Mouse (Mus musculus): ENCODE measurements around the gene Epb41.

Epb41 gene

GRCm38 (mm10) chr4:132011619-132012018 lies 63.5 kb downstream of the Epb41 start:
- in situ Hi-C loops (cut with MboI, MseI): no loop called here

- in situ Hi-C loops (cut with MboI, MseI): no loop called here
Measured at GRCm38 (mm10) chr4:132010416-132010815, 64.7 kb downstream of the Epb41 start.

- in situ Hi-C loops (cut with MboI, MseI): loop anchor here (10.0 kb wide), 1 partner anchor 1453 kb away; no protein-coding TSS in a partner anchor
Measured at GRCm38 (mm10) chr4:132008191-132008590, 66.9 kb downstream of the Epb41 start.

- in situ Hi-C loops (cut with MboI, MseI): loop anchor here (10.0 kb wide), 1 partner anchor 1452 kb away; no protein-coding TSS in a partner anchor
Measured at GRCm38 (mm10) chr4:132007123-132007522, 68.0 kb downstream of the Epb41 start.

GRCm38 (mm10) chr4:131998641-131999040 lies 76.5 kb downstream of the Epb41 start:
- in situ Hi-C loops (cut with MboI, MseI): no loop called here

GRCm38 (mm10) chr4:131997476-131997875 lies 77.6 kb downstream of the Epb41 start:
- in situ Hi-C loops (cut with MboI, MseI): no loop called here

GRCm38 (mm10) chr4:131996985-131997384 lies 78.1 kb downstream of the Epb41 start:
- in situ Hi-C loops (cut with MboI, MseI): no loop called here

- in situ Hi-C loops (cut with MboI, MseI): no loop called here
Measured at GRCm38 (mm10) chr4:131993792-131994191, 81.3 kb downstream of the Epb41 start.

GRCm38 (mm10) chr4:131982881-131983538 lies 92.1 kb downstream of the Epb41 start:
- in situ Hi-C loops (cut with MboI, MseI): loop anchor here (5.0 to 10.0 kb wide), 2 partner anchors 81 to 1318 kb away; partner anchors contain the start of gene Pum1

- in situ Hi-C loops (cut with MboI, MseI): loop anchor here (5.0 to 10.0 kb wide), 2 partner anchors 79 to 1317 kb away; partner anchors contain the start of gene Pum1
Measured at GRCm38 (mm10) chr4:131981755-131982154, 93.4 kb downstream of the Epb41 start.

GRCm38 (mm10) chr4:131977201-131977600 lies 97.9 kb downstream of the Epb41 start:
- in situ Hi-C loops (cut with MboI, MseI): no loop called here

- in situ Hi-C loops (cut with MboI, MseI): loop anchor here (5.0 kb wide), 1 partner anchor 112 kb away; no protein-coding TSS in a partner anchor
Measured at GRCm38 (mm10) chr4:131970244-131970853, 104.8 kb downstream of the Epb41 start.

GRCm38 (mm10) chr4:131968873-131969272 lies 106.2 kb downstream of the Epb41 start:
- in situ Hi-C loops (cut with MboI, MseI): no loop called here

GRCm38 (mm10) chr4:131957161-131957560 lies 118.0 kb downstream of the Epb41 start:
- in situ Hi-C loops (cut with MboI, MseI): no loop called here

- in situ Hi-C loops (cut with MboI, MseI): no loop called here
Measured at GRCm38 (mm10) chr4:131950657-131951056, 124.5 kb downstream of the Epb41 start.

- in situ Hi-C loops (cut with MboI, MseI): no loop called here
Measured at GRCm38 (mm10) chr4:131949903-131950302, 125.2 kb downstream of the Epb41 start.

GRCm38 (mm10) chr4:131947848-131948247 lies 127.3 kb downstream of the Epb41 start:
- in situ Hi-C loops (cut with MboI, MseI): no loop called here

- in situ Hi-C loops (cut with MboI, MseI): no loop called here
Measured at GRCm38 (mm10) chr4:131940846-131941245, 134.3 kb downstream of the Epb41 start.

GRCm38 (mm10) chr4:131939459-131939858 lies 135.7 kb downstream of the Epb41 start:
- in situ Hi-C loops (cut with MboI, MseI): no loop called here

GRCm38 (mm10) chr4:131929146-131929545 lies 146.0 kb downstream of the Epb41 start:
- in situ Hi-C loops (cut with MboI, MseI): no loop called here

GRCm38 (mm10) chr4:131924096-131924810 lies 150.9 kb downstream of the Epb41 start:
- in situ Hi-C loops (cut with MboI, MseI): no loop called here

- in situ Hi-C loops (cut with MboI, MseI): no loop called here
Measured at GRCm38 (mm10) chr4:131922404-131922803, 152.7 kb downstream of the Epb41 start.
